Mouse (Mus musculus): Measurements from ENCODE around the gene Selenom.

Selenom gene

GRCm38 (mm10) chr11:3514529-3515054 is at the start of gene Selenom:
Selenom (plus strand) TSS chr11:3514684.
- DNase-seq, result peak; percentile 95

GRCm38 (mm10) chr11:3471448-3471850 is 43.0 kb upstream of the Selenom start:
- no peak for DNase-seq

- peak; percentile 84 for DNase-seq
Observed at GRCm38 (mm10) chr11:3472484-3472883, 42.0 kb upstream of the Selenom start.

DNA sequence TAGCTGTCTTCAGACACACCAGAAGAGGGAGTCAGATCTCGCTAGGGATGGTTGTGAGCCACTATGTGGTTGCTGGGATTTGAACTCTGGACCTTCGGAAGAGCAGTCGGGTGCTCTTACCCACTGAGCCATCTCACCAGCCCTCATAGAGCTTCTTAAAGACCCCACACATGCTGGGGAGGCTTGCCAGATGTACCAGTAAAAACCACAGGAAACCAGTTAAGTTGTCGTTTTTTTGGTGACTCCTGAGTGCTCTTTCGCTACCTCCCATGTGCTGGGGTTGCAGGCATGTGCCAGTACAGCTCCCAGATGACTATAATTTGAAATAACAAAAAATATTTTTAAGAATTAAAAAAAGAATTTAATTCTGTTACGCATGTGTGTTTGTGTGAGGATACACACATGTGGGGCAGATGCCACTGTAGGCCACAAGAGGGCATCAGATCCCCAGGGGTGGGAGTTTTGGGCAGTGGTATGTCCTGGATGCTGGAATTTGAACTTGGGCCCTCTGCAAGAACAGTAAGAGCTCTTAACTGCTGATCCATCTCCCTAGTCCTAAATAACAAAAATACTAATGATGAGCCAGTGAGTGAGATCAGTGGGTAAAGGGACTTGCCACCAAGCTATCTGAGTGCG is 39.9 kb upstream of the Selenom start:
- no peak for DNase-seq

GRCm38 (mm10) chr11:3475489-3475888 is 39.0 kb upstream of the Selenom start:
- DNase-seq, result no peak

- no peak for DNase-seq
Observed at GRCm38 (mm10) chr11:3483980-3484642, 30.4 kb upstream of the Selenom start.

DNA sequence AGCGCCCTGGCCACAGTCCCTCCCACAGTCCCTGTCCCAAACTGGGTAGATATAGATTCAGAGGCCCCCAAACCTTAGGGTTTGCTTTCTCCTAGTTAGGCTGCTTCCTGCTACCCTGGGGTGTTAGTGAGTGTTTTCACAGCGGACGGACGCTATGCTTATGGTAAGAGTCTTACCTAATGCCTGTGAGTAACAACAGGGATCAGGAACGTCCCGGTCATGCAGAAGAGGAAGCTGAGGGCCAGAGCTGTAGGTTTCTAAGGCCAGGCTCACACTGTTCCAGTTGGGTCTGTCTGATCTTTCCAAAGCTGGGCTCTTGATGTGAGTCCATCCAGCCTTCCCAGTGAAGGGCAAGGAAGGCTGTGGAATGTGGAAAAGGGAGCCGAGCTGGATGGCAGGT is 28.1 kb upstream of the Selenom start:
- no peak for DNase-seq

DNA sequence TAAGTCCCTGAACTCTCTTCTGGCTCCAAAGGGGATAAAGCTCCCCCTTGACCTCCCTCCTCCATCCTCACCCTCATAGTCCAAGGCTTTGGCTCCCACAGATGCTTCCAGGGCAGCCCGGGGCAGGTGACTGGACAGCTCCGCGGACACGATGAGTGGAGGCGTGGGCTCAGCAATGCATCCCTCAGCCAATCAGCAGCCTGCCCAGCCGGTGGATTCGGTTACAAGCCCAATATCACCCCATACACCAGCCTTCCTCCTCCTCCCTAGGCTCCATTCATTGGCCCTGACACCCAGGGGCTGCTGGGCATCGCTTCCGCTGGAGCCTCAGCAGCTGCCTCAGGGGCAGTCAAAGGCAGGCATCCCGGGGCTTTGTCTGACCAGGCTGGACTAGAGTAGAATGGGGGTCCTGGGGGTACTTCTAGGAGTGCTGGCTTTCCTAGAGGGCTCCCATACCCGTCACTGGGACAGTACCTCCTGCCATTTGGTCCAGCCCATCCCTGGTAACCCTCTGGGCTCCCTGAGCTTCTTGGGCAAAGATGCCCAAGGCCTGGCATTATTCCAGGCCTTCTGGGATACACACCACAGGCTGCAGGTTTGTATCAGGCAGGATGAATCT is 26.4 kb upstream of the Selenom start, which contains the start of gene Pla2g3:
Pla2g3 (plus strand) TSS at position 333 of the 619 bp plus-strand sequence.
- peak; percentile 35 for DNase-seq

DNA sequence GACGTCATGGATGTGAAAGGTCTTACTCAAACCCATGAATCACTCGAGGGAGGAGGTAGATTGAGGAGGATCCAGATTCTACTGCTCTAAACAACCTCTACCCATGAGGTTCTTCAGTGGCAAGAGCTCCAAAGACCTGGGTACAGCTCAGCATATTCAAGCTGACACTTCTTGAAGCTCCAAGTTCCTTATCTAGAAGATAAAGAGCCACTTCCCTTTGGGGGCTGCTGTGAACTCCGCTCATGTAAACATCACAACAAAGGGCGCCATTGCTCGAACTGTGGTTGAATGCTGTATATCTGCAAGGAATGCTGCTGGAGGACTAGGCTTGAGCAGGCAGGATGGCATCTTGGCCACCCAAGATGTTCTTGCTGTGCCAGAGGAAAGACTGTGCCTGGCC is 25.4 kb upstream of the Selenom start:
- no peak for DNase-seq

GRCm38 (mm10) chr11:3492748-3493147 is 21.7 kb upstream of the Selenom start:
- no peak for DNase-seq

DNA sequence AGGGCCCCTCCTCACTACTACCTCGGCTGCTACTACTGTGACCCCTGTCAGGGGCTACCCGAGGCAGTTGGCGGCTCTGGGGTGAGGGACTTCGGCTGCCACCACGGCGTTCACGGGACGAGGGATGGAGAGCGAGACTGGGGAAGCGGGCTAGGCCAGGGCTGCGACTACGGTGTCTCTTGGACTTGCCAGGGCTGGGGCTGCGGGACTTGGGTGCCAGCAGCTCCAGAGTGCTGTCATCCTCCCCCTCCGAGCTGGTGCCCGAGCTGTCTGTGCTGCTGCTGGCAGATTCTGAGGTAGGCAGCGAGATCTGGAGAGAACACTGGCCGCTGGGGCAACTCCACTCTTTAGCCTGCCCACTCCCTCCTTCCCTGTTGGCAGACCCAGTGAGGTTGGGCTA is 19.6 kb upstream of the Selenom start:
- no peak for DNase-seq

- DNase-seq, result no peak
Observed at GRCm38 (mm10) chr11:3495496-3495895, 19.0 kb upstream of the Selenom start.

DNA sequence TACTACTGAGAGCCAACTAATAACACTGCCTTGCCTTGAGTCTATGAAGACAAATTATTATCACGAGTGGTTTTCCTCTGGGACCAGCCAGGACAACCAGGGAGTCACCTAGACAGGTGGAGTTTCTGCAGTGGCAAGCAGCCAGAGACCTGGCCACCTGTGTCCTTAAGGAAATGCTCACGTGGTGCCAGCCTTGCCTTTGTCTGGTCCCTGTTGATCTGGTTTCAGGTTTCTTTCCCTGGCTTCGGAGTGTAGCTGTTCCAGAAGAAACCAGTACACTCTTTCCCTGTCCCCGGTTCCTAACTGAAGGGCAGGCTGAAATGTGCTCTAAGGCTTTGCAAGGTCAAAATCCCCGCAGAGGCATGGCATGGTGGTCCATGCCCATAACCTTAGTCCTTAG is 17.7 kb upstream of the Selenom start:
- DNase-seq, result peak; percentile 42

DNA sequence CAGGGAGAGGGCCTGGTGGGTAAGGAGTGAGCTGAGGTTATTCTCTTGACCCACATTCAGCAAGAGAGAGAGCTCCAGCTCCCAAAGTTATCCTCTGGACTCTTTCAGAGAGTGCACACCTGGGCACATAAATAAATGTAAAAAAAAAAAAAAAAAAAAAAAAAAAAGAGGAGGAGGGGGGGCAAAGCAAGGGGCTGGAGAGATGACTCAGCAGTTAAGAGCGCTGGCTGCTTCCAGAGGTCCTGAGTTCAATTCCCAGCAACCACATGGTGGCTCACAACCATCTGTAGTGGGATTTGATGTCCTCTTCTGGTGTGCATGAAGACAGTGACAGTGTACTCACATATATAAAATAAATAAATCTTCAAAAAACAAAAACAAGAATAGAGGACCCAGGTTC is 17.2 kb upstream of the Selenom start:
- no peak for DNase-seq

- DNase-seq, result peak; percentile 70
Observed at GRCm38 (mm10) chr11:3502057-3502456, 12.4 kb upstream of the Selenom start.

DNA sequence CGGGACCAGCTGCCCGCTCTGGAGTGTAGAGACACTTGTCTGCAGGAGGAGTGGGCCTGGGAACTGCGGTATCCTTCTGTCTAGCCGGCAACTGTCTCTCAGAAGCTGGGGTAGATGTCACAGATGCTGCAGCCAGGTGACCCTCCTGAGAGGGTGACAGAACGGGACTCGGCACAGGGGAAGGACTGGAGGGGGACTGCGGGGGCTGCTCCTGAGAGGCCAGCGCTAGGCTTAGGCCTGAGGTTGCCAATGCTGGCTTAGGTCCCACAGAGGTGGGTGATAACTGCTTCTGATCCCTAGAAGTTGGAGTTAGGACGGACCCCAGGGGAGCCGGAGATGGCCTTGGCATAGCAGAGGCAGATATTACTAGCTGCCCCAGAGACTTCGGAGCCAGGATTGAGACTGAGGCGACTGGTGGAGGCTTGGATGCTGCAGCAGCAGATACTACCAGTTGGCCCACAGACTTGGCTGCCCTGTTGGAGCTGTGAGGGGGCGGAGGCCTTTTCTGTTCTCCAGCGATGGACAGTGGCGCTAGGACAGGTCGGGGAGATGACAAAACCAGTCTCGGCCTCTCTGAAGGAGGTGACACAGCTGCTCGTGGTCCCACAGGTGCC is 11.9 kb upstream of the Selenom start:
- peak; percentile 74 for DNase-seq

DNA sequence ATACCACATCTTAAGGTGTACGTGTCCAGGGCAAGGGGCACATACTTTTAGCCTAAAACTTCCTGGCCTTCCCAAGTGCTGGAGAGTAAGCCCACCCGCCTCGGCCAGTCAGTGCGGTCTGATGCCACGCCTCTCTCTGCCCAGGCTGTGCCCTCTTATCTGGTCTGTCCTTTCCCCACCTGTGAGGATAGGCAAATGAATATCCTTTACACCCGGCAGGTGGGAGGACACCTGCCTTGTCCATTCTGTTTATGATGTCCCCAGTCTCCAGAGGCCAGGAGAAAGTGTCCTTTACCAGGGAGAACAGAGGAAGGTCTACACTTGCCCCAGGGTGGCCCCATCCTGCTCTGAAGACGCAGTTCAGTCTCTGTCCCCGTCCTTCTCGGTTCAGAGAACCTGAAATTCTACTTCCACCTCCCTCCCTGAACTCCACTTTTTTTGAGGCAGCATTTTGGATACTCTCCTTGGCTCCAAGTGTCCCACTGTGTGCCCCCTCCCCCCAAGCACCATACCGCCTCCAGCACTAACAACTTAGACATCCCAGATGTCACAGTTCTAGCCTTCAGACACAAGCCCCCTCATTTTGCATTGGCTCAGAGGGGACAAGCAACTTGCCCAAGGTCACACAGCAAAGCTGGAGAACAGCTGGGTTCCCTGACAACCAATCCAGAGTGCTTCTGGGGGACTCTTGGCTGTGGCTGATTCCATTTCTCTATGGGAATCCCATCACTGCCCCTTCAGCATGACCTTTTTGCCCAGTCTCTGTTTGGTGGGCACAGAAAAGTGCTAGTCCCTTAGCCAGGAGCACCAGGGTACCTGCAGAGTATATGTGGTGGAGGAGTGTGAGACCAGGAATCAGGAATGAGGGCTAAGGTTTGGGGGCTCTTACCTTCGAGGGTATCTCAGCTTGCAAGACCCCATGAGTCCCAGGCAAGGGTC is 10.5 kb upstream of the Selenom start:
- DNase-seq, result peak; percentile 58

DNA sequence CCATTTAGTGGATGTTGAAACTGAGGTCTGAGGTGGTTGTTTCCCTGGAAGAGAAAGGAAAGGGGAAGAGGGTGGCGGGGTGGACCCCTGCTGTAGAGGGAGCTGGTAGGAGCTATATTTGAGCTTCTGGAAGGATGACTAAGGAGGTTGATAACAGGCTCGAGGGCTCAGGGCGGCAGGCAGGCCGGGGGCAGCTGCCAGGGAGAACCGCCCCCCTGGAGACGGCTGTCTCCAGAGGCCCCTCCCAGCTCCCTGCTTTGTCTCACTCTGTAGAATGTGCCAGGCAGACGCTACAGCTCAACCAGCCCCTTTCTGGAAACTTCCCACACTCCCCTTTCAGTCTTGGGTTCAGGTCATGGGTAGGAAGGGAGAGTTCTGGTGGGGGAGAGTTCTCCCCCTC is 6.3 kb upstream of the Selenom start:
- no peak for DNase-seq

GRCm38 (mm10) chr11:3509181-3510085 is 5.1 kb upstream of the Selenom start:
- no peak for DNase-seq

DNA sequence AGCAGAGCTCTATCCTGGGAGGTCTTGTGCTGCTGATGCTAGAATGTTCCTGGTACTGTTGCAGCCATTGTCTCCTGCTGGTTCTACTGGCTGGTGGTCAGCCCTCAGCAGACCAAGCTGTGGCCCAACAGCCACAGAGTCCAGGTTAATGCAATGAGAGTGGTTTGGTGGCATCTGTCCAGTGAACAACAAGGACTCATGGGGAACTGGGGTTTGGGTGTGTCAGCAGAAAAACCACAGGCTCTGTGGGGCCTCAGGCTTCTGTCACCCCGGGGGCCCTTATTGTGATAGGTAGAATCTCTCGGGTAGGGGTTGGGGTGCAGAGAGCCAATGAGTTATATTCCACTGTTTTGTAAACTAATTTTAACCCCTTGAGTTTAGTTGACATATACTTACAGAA is 4.2 kb upstream of the Selenom start:
- no peak for DNase-seq

GRCm38 (mm10) chr11:3513291-3513690 is 1.2 kb upstream of the Selenom start:
- peak; percentile 74 for DNase-seq
